Mouse (Mus musculus): Measurements from ENCODE around the gene 1110065P20Rik.

Gene 1110065P20Rik

DNA sequence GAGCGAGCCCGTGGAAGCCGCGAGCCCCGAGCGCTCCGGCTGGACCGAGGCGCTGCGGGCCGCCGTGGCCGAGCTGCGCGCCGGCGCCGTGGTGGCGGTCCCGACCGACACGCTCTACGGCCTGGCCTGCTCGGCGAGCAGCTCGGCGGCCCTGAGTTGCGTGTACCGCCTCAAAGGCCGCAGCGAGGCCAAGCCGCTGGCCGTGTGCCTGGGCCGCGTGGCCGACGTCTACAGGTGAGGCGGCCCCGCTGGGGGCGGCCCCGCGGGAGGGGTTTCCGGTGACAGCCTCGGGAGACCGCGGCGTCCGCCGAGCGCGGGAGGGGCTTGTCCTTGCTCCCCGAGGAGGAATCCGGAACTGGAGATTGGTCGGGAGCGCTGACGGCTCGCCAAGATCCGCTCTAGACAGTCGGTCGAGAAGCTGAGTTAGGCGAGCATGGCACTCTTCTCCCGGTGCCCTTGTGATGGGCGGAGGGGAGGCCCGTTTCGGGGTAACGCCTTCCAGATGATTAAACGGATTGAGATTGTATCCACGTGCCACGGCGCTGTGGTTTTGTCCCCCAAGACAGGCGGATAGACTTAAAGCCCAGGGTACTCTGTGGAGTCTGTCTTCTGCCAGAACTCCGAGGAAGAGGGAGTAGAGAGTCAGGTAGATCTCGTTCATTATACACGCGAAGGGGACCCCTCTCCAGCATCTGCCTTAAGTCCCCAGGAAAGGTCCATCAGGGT is at the start of gene 1110065P20Rik:
1110065P20Rik (minus strand) TSS at position 264 of the 726 bp plus-strand sequence.
- peak; percentile 56 for DNase-seq (ENCODE audit: low spot score)

DNA sequence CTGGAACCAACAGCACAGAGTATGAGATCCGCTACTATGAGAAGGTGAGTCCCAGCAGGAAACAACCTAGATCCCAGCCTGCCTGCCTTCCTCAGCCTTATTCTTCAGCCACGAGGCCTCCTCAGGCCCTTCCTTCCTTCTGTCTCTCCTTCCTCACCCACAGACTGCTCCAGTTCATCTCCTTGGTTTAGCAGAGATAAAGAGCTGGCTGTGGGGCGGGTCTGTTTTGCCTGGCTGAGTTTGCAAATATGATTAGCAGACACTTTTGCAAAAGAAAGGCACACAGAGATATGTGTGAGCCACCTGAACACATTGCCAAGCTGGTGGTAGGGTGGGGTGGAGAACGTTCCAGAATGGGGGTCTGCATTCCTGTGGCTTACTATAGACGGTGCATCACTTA is 48.9 kb upstream of the 1110065P20Rik start:
- DNase-seq (ENCODE audit: low spot score) = no peak

GRCm38 (mm10) chr4:124898428-124898827 is 47.4 kb upstream of the 1110065P20Rik start:
- no peak for DNase-seq (ENCODE audit: low spot score)

DNA sequence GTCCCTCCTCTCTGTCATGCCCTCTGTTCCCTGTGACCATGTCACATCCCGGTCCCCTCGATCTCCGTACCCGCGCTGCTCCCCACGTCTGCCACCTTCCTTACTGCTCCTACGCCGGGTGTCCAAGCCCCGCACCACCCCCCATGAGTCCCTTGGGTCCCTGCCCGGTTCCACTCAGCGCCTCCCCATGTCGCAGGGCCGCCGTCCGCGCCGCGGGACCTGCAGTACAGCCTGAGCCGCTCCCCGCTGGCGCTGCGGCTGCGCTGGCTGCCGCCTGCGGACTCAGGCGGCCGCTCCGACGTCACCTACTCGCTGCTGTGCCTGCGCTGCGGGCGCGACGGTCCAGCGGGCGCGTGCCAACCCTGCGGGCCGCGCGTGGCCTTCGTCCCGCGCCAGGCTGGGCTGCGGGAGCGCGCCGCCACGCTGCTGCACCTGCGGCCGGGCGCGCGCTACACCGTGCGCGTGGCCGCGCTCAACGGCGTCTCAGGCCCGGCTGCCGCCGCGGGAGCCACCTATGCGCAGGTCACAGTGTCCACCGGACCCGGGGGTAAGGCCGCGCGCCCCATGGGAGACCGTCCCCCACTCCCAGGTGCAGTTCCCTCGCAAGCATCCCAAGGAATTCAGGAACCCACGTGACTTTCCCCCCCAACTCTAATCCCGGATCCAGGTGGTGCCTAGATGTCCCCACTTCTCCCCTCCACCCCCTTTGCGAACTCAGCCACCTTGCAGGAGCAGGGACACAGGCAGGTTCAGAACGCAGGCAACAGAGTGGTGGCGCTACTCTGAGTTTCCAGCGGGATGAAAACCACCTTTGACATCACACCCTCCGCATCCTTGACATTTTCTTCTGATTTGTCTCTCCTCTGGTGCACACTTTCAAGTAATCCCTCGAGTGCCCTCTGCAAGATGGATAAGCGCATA is 43.8 kb upstream of the 1110065P20Rik start:
- DNase-seq (ENCODE audit: low spot score) = no peak

GRCm38 (mm10) chr4:124893769-124894168 is 42.8 kb upstream of the 1110065P20Rik start:
- no peak for DNase-seq (ENCODE audit: low spot score)

DNA sequence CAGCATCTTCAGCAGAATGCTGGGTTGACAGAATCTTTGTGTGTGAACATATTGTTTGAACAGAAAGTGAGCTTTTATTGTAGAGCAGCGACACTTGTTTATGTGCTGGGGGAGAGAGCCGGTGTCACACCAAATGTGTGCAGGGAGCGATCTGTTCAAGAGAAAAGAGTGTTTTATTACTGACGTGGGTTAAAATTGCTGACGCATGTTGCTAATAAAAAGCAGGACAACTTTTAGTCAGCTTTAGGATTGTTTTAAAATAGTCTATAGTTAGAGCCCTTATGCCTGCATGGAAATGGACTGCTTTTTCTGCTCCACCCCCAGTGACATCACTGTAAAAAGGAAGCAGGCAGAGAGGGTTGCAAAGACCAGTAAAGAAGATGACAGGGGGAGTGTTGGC is 39.8 kb upstream of the 1110065P20Rik start:
- DNase-seq (ENCODE audit: low spot score) = no peak

DNA sequence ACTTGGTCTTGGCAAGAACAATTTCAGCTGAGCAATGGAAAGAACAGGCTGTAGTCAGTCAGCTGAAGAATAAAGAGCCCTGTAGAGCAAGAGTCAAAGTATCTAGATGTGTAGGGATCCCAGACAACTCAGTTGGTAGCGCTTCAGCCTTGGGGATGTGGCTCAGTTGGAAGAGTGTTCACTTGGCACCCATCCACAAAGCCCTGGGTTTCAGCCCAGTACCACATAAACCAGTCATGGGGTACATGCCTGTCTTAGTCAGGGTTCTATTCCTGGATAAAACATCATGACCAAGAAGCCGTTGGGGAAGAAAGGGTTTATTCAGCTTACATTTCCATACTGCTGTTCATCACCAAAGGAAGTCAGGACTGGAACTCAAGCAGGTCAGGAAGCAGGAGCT is 38.9 kb upstream of the 1110065P20Rik start:
- no peak for DNase-seq (ENCODE audit: low spot score)

GRCm38 (mm10) chr4:124888702-124889101 is 37.7 kb upstream of the 1110065P20Rik start:
- DNase-seq (ENCODE audit: low spot score) = no peak

- DNase-seq (ENCODE audit: low spot score) = no peak
Observed at GRCm38 (mm10) chr4:124882151-124882729, 31.2 kb upstream of the 1110065P20Rik start.

GRCm38 (mm10) chr4:124881341-124881908 is 30.4 kb upstream of the 1110065P20Rik start:
- DNase-seq (ENCODE audit: low spot score) = no peak

- no peak for DNase-seq (ENCODE audit: low spot score)
Observed at GRCm38 (mm10) chr4:124880599-124880998, 29.6 kb upstream of the 1110065P20Rik start, which contains the start of gene Epha10. TSS of gene Epha10 (plus strand) at chr4:124880899.

- no peak for DNase-seq (ENCODE audit: low spot score)
Observed at GRCm38 (mm10) chr4:124872719-124873118, 21.7 kb upstream of the 1110065P20Rik start.

DNA sequence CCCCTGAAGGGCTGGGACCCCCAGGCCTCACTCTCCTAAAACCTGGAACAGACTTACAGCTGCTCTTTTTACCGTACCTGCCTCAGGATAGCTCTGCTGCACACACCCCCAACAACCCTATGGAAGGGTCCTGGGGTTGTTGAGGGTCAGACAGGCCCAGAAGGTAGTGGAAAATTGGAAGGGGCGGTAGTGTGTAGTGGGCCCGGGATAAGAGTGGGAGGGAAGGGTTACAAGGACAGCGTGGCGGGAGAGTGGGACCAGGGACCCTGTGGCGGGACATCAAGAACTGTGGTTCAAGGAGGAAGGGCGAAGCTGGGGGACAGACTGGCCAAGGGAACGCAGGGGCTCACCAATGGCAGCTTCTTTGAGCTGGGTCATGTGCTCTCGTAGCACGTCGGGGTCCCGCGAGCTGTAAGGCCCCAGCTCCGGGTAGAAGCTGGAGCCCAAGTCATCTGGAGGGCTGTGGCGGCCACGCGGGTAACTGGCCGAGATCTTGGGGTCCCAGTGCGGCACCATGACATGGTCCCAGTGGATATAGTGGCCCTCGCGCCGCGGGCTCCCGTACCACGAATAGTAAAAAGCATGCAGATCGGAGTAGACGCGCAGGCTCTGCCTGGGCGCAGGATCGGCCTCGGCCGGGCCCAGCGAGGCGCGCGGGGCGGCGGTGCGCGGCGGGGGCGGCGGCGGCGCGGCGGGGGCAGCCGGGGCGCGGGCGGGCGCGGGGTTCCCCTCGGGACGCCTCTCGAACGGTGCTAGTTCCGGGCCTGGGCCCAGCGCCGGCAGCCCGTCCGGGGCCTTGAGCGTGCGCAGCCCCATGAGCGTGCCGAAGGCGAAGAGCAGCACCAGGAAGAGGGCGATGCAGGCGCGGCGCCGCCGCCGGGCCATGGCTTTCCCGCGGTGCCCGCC is 10.5 kb upstream of the 1110065P20Rik start, which contains the start of gene Maneal:
Maneal (minus strand) TSS at position 889 of the 906 bp plus-strand sequence.
- no peak for DNase-seq (ENCODE audit: low spot score)

GRCm38 (mm10) chr4:124860446-124860845 is 9.4 kb upstream of the 1110065P20Rik start:
- DNase-seq (ENCODE audit: low spot score) = peak; percentile 67

GRCm38 (mm10) chr4:124858370-124858769 is 7.4 kb upstream of the 1110065P20Rik start:
- DNase-seq (ENCODE audit: low spot score) = no peak

- DNase-seq (ENCODE audit: low spot score) = no peak
Observed at GRCm38 (mm10) chr4:124856294-124856693, 5.3 kb upstream of the 1110065P20Rik start.

- peak; percentile 82 for DNase-seq (ENCODE audit: low spot score)
Observed at GRCm38 (mm10) chr4:124850261-124850913, 609 bp downstream of the 1110065P20Rik start, which contains the start of gene Yrdc. TSS of gene Yrdc (plus strand) at chr4:124850679.

DNA sequence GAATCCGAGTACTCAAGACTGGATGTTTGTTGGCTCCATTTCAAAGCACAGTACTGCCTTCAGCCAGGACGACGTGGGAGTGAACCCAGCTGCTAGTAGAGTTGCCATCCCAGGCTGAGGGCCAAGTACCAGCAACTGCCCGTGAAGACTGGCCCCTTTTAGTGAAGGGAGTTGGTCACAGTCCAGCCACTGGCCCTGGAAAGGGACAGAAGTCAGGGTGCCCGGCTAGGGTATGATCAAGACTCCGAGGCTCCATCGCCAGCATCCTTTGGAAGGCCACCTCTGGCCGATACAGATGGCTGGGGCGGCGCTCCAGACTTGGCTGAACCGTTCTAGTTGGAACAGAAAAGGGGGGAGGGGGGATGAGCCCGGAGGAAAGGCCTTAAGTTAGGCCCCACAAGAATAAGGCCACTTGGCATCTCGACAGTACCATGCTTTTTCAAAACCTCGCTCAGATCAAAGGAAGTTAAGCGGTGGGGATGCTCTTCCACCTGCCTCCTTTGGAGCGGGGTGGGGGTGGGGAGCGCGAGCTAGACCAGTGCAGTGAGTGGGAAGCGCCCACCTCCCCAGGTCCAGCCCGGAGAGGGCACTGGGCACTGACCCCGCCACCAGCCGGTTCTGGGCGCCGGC is 1.2 kb downstream of the 1110065P20Rik start:
- DNase-seq (ENCODE audit: low spot score) = peak; percentile 28

DNA sequence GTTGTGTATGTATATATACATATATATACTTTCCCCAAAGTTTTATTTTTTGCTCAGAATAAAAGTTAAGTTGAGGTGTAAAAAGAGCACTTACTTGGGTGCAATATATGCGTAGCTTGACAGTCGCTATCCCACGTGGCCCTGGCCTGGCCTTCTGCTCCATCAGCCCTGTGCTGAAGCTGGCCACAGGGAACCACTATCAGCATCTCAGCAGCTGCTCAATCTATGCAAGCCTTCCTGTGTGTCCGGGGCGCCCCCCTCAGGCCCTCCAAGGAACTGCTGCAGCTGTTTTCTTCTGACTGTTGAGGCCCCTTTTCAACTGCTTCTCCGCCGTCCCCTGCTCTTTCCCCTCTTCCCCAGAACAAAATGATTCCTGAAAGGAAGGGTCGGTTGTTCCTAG is 3.4 kb downstream of the 1110065P20Rik start:
- peak; percentile 79 for DNase-seq (ENCODE audit: low spot score)

DNA sequence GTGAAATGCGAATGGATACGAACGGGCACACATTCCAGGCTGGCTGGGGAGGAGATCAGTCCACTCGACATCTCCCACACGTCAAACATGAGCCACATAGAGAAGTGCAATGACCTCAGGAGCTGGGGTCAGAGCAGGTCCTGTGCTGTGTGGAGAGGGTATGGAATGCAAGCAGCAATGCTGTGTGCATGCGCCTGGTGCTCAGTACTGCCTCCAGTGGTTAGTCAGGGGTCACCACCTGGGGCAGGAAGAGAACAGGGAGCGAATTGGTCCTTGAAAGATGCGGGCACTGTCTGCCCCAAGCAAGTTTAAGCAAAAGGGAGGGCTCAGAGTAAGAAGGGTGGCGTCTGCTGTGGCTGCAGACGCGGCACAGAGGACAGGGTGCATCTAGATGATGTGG is 7.5 kb downstream of the 1110065P20Rik start:
- DNase-seq (ENCODE audit: low spot score) = no peak
